Mouse (Mus musculus): Measurements from ENCODE around the gene Lbx1. TPM values are rescaled to one million over a fixed set of nuclear protein-coding genes. Genes with fewer than 3 reads are reported as not detected.

Lbx1 gene
- 0.11 TPM in 1 of 2 replicates, not detected in the other for polyA plus RNA-seq (2014; fragmentation: Nextera tagmentation; extraction: Ambion mirVana)

GRCm38 (mm10) chr19:45235766-45236362, at the start of gene Lbx1:
TSS of gene Lbx1 (minus strand) at chr19:45235812.
- Histone ChIP-seq H3K27me3 (ENCODE audit: control insufficient read depth, insufficient read depth, low read length) (peaks cover 88% of the 10 kb centered on the region), H3K36me3 (ENCODE audit: control insufficient read depth, insufficient read depth, low read length) (no peaks in the 10 kb centered on the region), H3K9ac (ENCODE audit: low read length) (no peak within 1 kb of the TSS), H3K4me3 (ENCODE audit: low read depth, low read length) (peak within 1 kb of the TSS; percentile 14), H3K4me2 (ENCODE audit: low read depth, low read length, severe bottlenecking) (peak within 1 kb of the TSS; percentile 36), H3K9me3 (ENCODE audit: control insufficient read depth, low read length) (no peaks in the 10 kb centered on the region), H3K27ac (ENCODE audit: low read depth, low read length) (no peak within 1 kb of the TSS), H3K4me1 (replicated peaks; ENCODE audit: control insufficient read depth, insufficient read depth, low read length) (peaks cover 17% of the 10 kb centered on the region)
- peak; percentile 72 for DNase-seq (ENCODE audit: low spot score)
- ATAC-seq (replicated peaks; ENCODE audit: low FRiP score) = 0 out of 2 replicates have a peak, but pooled peaks have one; percentile 45
- WGBS = under 1% methylated on average over 30 of the region's 30 CpGs

- H3K9me3 ChIP-seq (ENCODE audit: control insufficient read depth, low read length) = no peaks in the 10 kb centered on the region
- no peaks in the 10 kb centered on the region; the same call in 1 of the 2 replicates for H3K27me3 ChIP-seq (ENCODE audit: control insufficient read depth, insufficient read depth, low read length)
- no peak overlapping the region for H3K4me3 ChIP-seq (ENCODE audit: low read depth, low read length)
- no peak overlapping the region for H3K4me2 ChIP-seq (ENCODE audit: low read depth, low read length, severe bottlenecking)
- H3K27ac ChIP-seq (ENCODE audit: low read depth, low read length) = no peak overlapping the region
- DNase-seq (ENCODE audit: low spot score) (peak; percentile 78), ATAC-seq (replicated peaks; ENCODE audit: low FRiP score) (no peak)
- no peaks in the 10 kb centered on the region for H3K4me1 ChIP-seq (replicated peaks; ENCODE audit: control insufficient read depth, insufficient read depth, low read length)
- 6% methylated on average over 10 of the region's 10 CpGs for WGBS
- H3K36me3 ChIP-seq (ENCODE audit: control insufficient read depth, insufficient read depth, low read length) = no peaks in the 10 kb centered on the region
- H3K9ac ChIP-seq (ENCODE audit: low read length) = no peak overlapping the region
These were observed 47.7 kb upstream of the Lbx1 start for GRCm38 (mm10) chr19:45283302-45283701.

- Histone ChIP-seq H3K36me3 (ENCODE audit: control insufficient read depth, insufficient read depth, low read length) (no peaks in the 10 kb centered on the region), H3K9me3 (ENCODE audit: control insufficient read depth, low read length) (no peaks in the 10 kb centered on the region), H3K27ac (ENCODE audit: low read depth, low read length) (no peak overlapping the region), H3K27me3 (ENCODE audit: control insufficient read depth, insufficient read depth, low read length) (no peaks in the 10 kb centered on the region), H3K9ac (ENCODE audit: low read length) (no peak overlapping the region), H3K4me3 (ENCODE audit: low read depth, low read length) (no peak overlapping the region), H3K4me1 (replicated peaks; ENCODE audit: control insufficient read depth, insufficient read depth, low read length) (no peaks in the 10 kb centered on the region), H3K4me2 (ENCODE audit: low read depth, low read length, severe bottlenecking) (no peak overlapping the region)
- no peak for DNase-seq (ENCODE audit: low spot score)
- WGBS = 76% methylated on average over 4 of the region's 4 CpGs
- no peak for ATAC-seq (replicated peaks; ENCODE audit: low FRiP score)
These were observed 40.6 kb upstream of the Lbx1 start for GRCm38 (mm10) chr19:45276196-45276595.

GRCm38 (mm10) chr19:45271986-45272385, 36.4 kb upstream of the Lbx1 start:
- no peak overlapping the region for H3K9ac ChIP-seq (ENCODE audit: low read length)
- no peaks in the 10 kb centered on the region for H3K27me3 ChIP-seq (ENCODE audit: control insufficient read depth, insufficient read depth, low read length)
- H3K36me3 ChIP-seq (ENCODE audit: control insufficient read depth, insufficient read depth, low read length) = no peaks in the 10 kb centered on the region
- no peak overlapping the region for H3K4me2 ChIP-seq (ENCODE audit: low read depth, low read length, severe bottlenecking)
- no peak overlapping the region for H3K27ac ChIP-seq (ENCODE audit: low read depth, low read length)
- DNase-seq (ENCODE audit: low spot score) (no peak), ATAC-seq (replicated peaks; ENCODE audit: low FRiP score) (no peak)
- H3K9me3 ChIP-seq (ENCODE audit: control insufficient read depth, low read length) = no peaks in the 10 kb centered on the region
- WGBS = 22% methylated on average over 10 of the region's 10 CpGs
- no peaks in the 10 kb centered on the region for H3K4me1 ChIP-seq (replicated peaks; ENCODE audit: control insufficient read depth, insufficient read depth, low read length)
- no peak overlapping the region for H3K4me3 ChIP-seq (ENCODE audit: low read depth, low read length)

- WGBS = 67% methylated on average over 10 of the region's 10 CpGs
- Histone ChIP-seq H3K27me3 (ENCODE audit: control insufficient read depth, insufficient read depth, low read length) (no peaks in the 10 kb centered on the region), H3K4me2 (ENCODE audit: low read depth, low read length, severe bottlenecking) (no peak overlapping the region), H3K27ac (ENCODE audit: low read depth, low read length) (no peak overlapping the region), H3K4me3 (ENCODE audit: low read depth, low read length) (no peak overlapping the region), H3K4me1 (replicated peaks; ENCODE audit: control insufficient read depth, insufficient read depth, low read length) (no peaks in the 10 kb centered on the region), H3K36me3 (ENCODE audit: control insufficient read depth, insufficient read depth, low read length) (no peaks in the 10 kb centered on the region), H3K9me3 (ENCODE audit: control insufficient read depth, low read length) (no peaks in the 10 kb centered on the region), H3K9ac (ENCODE audit: low read length) (no peak overlapping the region)
- DNase-seq (ENCODE audit: low spot score) (no peak), ATAC-seq (replicated peaks; ENCODE audit: low FRiP score) (no peak)
These were observed 27.4 kb upstream of the Lbx1 start for GRCm38 (mm10) chr19:45262995-45263394.

- no peaks in the 10 kb centered on the region for H3K27me3 ChIP-seq (ENCODE audit: control insufficient read depth, insufficient read depth, low read length)
- H3K4me1 ChIP-seq (replicated peaks; ENCODE audit: control insufficient read depth, insufficient read depth, low read length) = no peaks in the 10 kb centered on the region
- no peaks in the 10 kb centered on the region for H3K36me3 ChIP-seq (ENCODE audit: control insufficient read depth, insufficient read depth, low read length)
- no peak overlapping the region for H3K27ac ChIP-seq (ENCODE audit: low read depth, low read length)
- ATAC-seq (replicated peaks; ENCODE audit: low FRiP score) (no peak), DNase-seq (ENCODE audit: low spot score) (no peak)
- WGBS = 55% methylated on average over 15 of the region's 15 CpGs
- no peak overlapping the region for H3K4me3 ChIP-seq (ENCODE audit: low read depth, low read length)
- H3K9ac ChIP-seq (ENCODE audit: low read length) = no peak overlapping the region
- H3K4me2 ChIP-seq (ENCODE audit: low read depth, low read length, severe bottlenecking) = no peak overlapping the region
- no peaks in the 10 kb centered on the region for H3K9me3 ChIP-seq (ENCODE audit: control insufficient read depth, low read length)
These were observed 22.1 kb upstream of the Lbx1 start for GRCm38 (mm10) chr19:45257414-45258326.

- no peaks in the 10 kb centered on the region for H3K36me3 ChIP-seq (ENCODE audit: control insufficient read depth, insufficient read depth, low read length)
- WGBS = 71% methylated on average over 7 of the region's 7 CpGs
- H3K4me1 ChIP-seq (replicated peaks; ENCODE audit: control insufficient read depth, insufficient read depth, low read length) = no peaks in the 10 kb centered on the region
- H3K27ac ChIP-seq (ENCODE audit: low read depth, low read length) = no peak overlapping the region
- DNase-seq (ENCODE audit: low spot score) (no peak), ATAC-seq (replicated peaks; ENCODE audit: low FRiP score) (no peak)
- H3K4me3 ChIP-seq (ENCODE audit: low read depth, low read length) = no peak overlapping the region
- no peaks in the 10 kb centered on the region; the same call in 1 of the 2 replicates for H3K27me3 ChIP-seq (ENCODE audit: control insufficient read depth, insufficient read depth, low read length)
- no peak overlapping the region for H3K9ac ChIP-seq (ENCODE audit: low read length)
- H3K4me2 ChIP-seq (ENCODE audit: low read depth, low read length, severe bottlenecking) = no peak overlapping the region
- H3K9me3 ChIP-seq (ENCODE audit: control insufficient read depth, low read length) = no peaks in the 10 kb centered on the region
These were observed 19.2 kb upstream of the Lbx1 start for GRCm38 (mm10) chr19:45254806-45255205.

- H3K27me3 ChIP-seq (ENCODE audit: control insufficient read depth, insufficient read depth, low read length) = peaks cover 3% of the 10 kb centered on the region; the same call in 1 of the 2 replicates
- DNase-seq (ENCODE audit: low spot score) (no peak), ATAC-seq (replicated peaks; ENCODE audit: low FRiP score) (no peak)
- H3K9me3 ChIP-seq (ENCODE audit: control insufficient read depth, low read length) = no peaks in the 10 kb centered on the region
- 71% methylated on average over 3 of the region's 3 CpGs for WGBS
- no peak overlapping the region for H3K27ac ChIP-seq (ENCODE audit: low read depth, low read length)
- no peak overlapping the region for H3K4me3 ChIP-seq (ENCODE audit: low read depth, low read length)
- no peak overlapping the region for H3K9ac ChIP-seq (ENCODE audit: low read length)
- no peak overlapping the region for H3K4me2 ChIP-seq (ENCODE audit: low read depth, low read length, severe bottlenecking)
- no peaks in the 10 kb centered on the region for H3K36me3 ChIP-seq (ENCODE audit: control insufficient read depth, insufficient read depth, low read length)
- H3K4me1 ChIP-seq (replicated peaks; ENCODE audit: control insufficient read depth, insufficient read depth, low read length) = no peaks in the 10 kb centered on the region
These were observed 16.8 kb upstream of the Lbx1 start for GRCm38 (mm10) chr19:45252436-45252835.
